Mouse (Mus musculus) gastrocnemius, postnatal 14 days (tissue): Measurements from ENCODE around the gene Acbd4. TPM values are rescaled to one million over a fixed set of nuclear protein-coding genes. Genes with fewer than 3 reads are reported as not detected.

Experiments
- DNase-seq: peaks from one replicate; pipeline ENCODE4 v3.0.0; 2021; ENCODE audit warnings: mixed read lengths
- intact Hi-C: fragments of 180-260 bp; cut with DNase I; formaldehyde crosslinking; loops from one replicate; pipeline ENCODE4 v1.15.1; 2025; ENCODE audit warnings: low total_unique reads
- total RNA-seq, 2 experiments: library from RNA; stranded (reverse); gene quantifications; 2 replicates each; pipeline ENCODE4 v1.2.3; 2021

The Acbd4 gene
- total RNA-seq, 2 experiments from 2014 or later: 30.0 to 35.7 TPM

DNA sequence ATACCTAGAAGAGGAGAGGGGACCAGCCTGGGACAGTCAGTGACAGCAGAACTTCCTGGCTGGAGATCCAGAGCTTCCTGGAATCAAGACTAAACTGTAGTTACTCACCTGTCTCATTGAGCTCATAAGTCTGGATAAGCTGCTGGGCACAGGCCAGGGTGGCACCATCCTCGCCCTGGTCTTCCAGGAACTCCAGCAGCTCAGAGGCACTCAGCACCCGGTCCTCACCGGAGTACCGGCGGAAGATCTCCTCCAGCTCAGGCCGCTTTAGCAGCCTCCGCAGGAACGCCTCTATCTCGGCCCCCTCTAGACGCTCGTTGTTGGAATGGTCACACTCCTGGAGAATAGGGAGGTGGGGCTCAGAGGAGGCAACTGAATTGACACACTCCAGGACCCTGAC lies 23.4 kb upstream of the Acbd4 start:
- DNase-seq: peak; percentile 13

DNA sequence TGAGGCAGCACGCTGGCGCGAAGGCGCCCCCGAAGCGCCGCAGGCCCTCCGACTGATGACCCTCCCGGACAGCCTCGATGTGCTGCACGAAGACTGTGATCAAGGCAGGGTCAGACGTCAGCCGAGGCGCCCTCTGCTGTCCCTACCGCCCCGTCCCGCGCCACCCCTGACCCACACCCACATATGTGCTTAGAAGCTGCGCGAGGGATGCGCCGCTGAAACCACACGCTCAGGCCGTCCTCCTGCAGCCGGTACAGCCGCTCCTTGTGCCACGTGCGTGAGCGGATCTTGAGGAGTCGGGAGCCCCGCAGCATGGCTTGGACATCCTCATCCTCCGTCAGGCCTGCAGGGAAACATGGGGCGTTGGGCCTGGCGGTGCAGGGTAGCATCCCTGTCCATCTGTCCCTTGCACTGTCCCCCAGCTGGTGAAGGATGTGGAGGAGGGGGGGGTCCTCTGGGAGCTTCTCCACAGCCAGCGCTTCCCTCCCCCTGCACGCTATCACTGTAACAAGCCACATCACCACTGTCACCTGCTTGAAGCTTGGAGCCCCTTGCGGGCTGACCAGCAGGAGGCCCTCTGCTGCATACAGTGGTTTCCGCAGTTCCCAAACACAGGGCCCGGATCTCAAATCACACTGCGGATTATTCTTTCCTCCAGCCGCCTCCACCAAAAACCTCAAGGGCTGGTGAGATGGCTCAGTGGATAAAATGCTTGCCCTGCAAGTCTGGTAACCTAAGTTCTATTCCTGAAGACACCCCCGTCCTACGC lies 21.0 kb upstream of the Acbd4 start:
- DNase-seq: peak; percentile 18
- intact Hi-C loops: no loop called here

More for the DNA sequence above, 23.4 kb upstream of the Acbd4 start:
- intact Hi-C loops: no loop called here

- DNase-seq: no peak
- intact Hi-C loops: no loop called here
Observed at GRCm38 (mm10) chr11:103081631-103082030, 19.9 kb upstream of the Acbd4 start.

GRCm38 (mm10) chr11:103093306-103093705 lies 8.2 kb upstream of the Acbd4 start:
- peak; percentile 12 for DNase-seq
- intact Hi-C loops: no loop called here

- DNase-seq: no peak
Observed at GRCm38 (mm10) chr11:103093862-103094833, 7.3 kb upstream of the Acbd4 start.

GRCm38 (mm10) chr11:103095107-103095670 lies 6.3 kb upstream of the Acbd4 start:
- intact Hi-C loops: no loop called here
- DNase-seq: no peak

More at GRCm38 (mm10) chr11:103093862-103094833, 7.3 kb upstream of the Acbd4 start:
- intact Hi-C loops: no loop called here

- no peak for DNase-seq
- intact Hi-C loops: no loop called here
Observed at GRCm38 (mm10) chr11:103095801-103096200, 5.7 kb upstream of the Acbd4 start.

DNA sequence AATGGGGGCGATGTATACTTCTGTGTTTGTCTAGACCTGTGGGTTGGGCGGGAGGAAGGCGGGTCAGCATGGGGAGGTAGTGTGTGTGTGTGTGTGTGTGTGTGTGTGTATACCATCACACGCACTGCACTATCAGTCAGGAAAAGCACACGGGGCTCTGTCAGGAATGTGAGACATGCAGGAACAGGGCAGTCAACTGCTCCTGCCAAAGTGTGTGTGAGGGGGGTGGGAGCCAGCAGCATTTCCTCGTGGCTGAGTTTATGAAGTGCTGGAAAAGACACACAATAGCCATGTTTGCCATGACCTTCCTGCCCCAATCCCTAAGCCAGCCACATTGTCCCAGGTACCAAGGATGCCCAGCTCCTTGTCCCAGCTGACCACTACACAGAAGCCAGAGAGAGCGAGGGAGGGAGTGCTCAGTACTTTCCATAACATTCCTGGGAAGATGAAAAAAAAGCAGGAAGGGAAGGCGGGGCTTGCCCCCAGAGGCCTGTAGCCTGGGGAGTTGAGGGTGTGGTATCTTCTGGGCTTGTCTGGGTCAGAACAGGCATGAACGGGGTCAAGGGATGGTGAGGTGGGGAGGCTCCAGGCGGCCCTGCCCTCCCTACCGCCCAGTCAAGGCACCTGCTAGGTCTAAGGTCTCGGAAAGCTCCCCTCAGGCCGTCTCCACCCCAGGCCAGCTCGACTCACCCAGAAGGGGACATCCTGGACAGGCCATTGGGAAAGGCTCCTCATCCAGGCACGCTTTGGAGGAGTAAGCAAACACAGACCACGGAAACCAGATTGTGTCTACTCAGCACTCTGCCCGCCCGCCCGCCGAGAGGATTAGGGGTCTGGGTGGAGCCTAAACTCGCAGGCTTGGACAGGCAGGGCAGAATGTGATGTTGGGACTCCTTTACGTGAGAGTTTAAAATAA lies 4.2 kb upstream of the Acbd4 start:
- intact Hi-C loops: no loop called here
- DNase-seq: no peak

GRCm38 (mm10) chr11:103098531-103099190 lies 2.8 kb upstream of the Acbd4 start:
- no peak for DNase-seq
- intact Hi-C loops: no loop called here

DNA sequence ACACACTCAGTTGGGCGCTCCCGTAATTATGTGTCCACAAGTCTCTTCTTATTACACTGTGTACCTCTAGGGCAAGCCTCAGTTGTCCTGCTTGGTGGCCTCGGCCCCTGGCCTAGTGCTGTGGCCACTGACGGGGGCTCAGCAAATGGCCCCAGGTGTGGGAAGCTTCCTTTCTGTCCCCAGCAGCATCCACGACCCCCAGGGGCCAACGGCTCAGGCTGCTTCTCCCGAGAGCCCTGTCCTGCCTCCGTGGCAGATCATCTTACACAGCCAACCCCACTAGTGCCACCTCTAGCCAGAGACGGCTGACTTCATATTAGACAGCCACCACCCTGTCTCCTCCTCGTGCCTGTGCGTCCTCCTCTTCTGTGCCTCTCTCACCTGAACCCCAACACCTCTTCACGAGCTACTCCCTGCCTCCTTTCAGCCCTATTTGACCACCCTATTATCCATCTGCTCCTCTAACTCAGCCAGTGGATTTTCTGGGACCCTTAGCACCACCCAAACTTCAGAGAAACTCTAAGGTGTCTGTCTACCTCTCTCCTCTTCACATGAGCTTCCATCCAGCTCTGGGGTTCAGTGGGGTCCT lies 2.0 kb upstream of the Acbd4 start:
- DNase-seq: no peak
- intact Hi-C loops: no loop called here

DNA sequence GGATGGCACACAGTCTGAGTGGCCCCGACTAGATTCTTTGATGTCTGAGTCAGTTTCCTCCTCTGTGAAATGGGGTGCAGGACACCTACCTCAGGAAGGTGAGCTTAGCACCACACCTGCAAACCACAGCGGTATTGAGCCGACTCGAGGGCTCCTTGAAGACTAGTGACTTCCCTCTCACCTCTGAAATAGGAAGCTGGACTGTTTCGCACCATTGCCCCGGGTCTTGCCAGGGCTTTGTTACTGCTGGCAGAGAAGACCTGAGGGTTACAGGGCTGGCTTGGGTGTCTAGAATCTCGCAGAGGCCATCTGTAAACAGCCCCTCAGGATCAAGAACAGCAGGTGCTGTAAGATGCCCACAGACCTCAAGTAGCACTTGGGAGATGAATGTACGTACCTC lies 1.1 kb upstream of the Acbd4 start:
- intact Hi-C loops: loop anchor here (5.0 kb wide), 1 partner anchor 57 kb away; no protein-coding TSS in a partner anchor
- DNase-seq: no peak

- peak; percentile 61 for DNase-seq
- intact Hi-C loops: loop anchor here (5.0 kb wide), 1 partner anchor 55 kb away; no protein-coding TSS in a partner anchor
Observed at GRCm38 (mm10) chr11:103101866-103102501, 502 bp downstream of the Acbd4 start.

GRCm38 (mm10) chr11:103102725-103103349 lies 1.4 kb downstream of the Acbd4 start:
- DNase-seq: peak; percentile 97
- intact Hi-C loops: loop anchor here (5.0 kb wide), 1 partner anchor 54 kb away; no protein-coding TSS in a partner anchor

DNA sequence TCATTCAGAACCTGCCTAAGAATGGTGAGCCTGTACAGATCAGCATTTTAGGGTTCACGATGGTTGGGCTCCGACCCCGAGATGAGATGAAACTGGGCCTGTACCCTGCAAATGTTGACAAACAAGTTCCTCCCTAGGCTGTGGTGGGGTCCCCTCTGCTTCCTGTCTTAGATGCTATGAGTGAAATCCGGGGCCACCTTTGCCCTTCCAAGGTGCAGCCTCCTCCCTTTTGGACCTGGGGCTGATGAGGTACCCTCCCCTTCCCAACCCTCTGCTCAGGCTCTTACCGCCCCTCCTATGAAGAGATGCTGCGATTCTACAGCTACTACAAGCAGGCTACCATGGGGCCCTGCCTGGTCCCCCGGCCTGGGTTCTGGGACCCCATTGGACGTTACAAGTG lies 2.1 kb downstream of the Acbd4 start:
- intact Hi-C loops: loop anchor here (5.0 kb wide), 1 partner anchor 54 kb away; no protein-coding TSS in a partner anchor
- no peak for DNase-seq

- intact Hi-C loops: loop anchor here (5.0 kb wide), 1 partner anchor 53 kb away; no protein-coding TSS in a partner anchor
Observed at GRCm38 (mm10) chr11:103104469-103104868, 3.0 kb downstream of the Acbd4 start.

GRCm38 (mm10) chr11:103105180-103105725 lies 3.8 kb downstream of the Acbd4 start:
- no peak for DNase-seq
- intact Hi-C loops: no loop called here

More at GRCm38 (mm10) chr11:103104469-103104868, 3.0 kb downstream of the Acbd4 start:
- no peak for DNase-seq

GRCm38 (mm10) chr11:103105810-103106209 lies 4.3 kb downstream of the Acbd4 start:
- intact Hi-C loops: no loop called here
- DNase-seq: no peak
